Mouse (Mus musculus) heart, postnatal 25 days (tissue): ENCODE measurements around the gene Ano10. TPM values are rescaled to one million over a fixed set of nuclear protein-coding genes. Genes with fewer than 3 reads are reported as not detected.
"Not testable (repeated sequence)": the region's sequence is repeated elsewhere in the genome, so short reads cannot be mapped to it uniquely, and the experiment has no call there.

ENCODE experiments used
- DNase-seq: peaks from one replicate; pipeline ENCODE4 v3.0.0; 2022; ENCODE audit warnings: low spot score
- intact Hi-C: fragments of 180-260 bp; cut with DNase I; formaldehyde crosslinking; loops from one replicate; pipeline ENCODE4 v1.15.1; 2025
- total RNA-seq, 2 experiments: library from RNA; stranded (reverse); gene quantifications; 2 replicates each; pipeline ENCODE4 v1.2.3; 2021

Ano10 gene
- total RNA-seq, 2 experiments from 2014 or later: 115 to 118 TPM

GRCm38 (mm10) chr9:122177256-122178220 lies 116.7 kb downstream of the Ano10 start:
- no peak for DNase-seq
- intact Hi-C loops: no loop called here

- intact Hi-C loops: no loop called here
- no peak for DNase-seq
Observed at GRCm38 (mm10) chr9:122174723-122175122, 119.5 kb downstream of the Ano10 start.

GRCm38 (mm10) chr9:122173405-122174233 lies 120.6 kb downstream of the Ano10 start:
- intact Hi-C loops: no loop called here
- no peak for DNase-seq

- intact Hi-C loops: no loop called here
- DNase-seq: no peak
Observed at GRCm38 (mm10) chr9:122172612-122173186, 121.5 kb downstream of the Ano10 start.

DNA sequence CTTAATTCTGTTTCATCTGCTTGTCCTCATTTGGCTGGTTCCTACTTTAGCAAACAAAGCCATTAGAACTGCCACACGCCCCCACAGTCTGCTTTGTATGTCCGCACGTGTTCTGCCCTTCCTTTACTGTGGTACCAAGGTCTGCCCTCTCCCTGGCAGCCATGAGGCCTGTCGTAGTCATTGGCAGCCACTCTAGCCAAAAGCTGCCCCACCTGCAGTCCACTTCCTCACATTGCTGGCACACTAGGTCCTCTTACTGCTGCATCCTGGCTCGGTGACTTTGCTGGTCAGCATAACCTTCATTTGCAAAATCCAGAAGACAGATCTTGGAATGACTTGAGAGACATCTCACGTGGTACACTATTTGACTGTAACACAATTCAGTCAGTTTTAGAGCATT lies 124.3 kb downstream of the Ano10 start:
- no peak for DNase-seq
- intact Hi-C loops: no loop called here

- DNase-seq, intact Hi-C loops: not testable (repeated sequence)
Observed at GRCm38 (mm10) chr9:122167719-122168118, 126.5 kb downstream of the Ano10 start.

GRCm38 (mm10) chr9:122164535-122164934 lies 129.7 kb downstream of the Ano10 start:
- intact Hi-C loops: no loop called here
- no peak for DNase-seq

- intact Hi-C loops: loop anchor here (5.0 kb wide), 1 partner anchor 35 kb away; no protein-coding TSS in a partner anchor
- no peak for DNase-seq
Observed at GRCm38 (mm10) chr9:122157079-122157441, 137.2 kb downstream of the Ano10 start.

GRCm38 (mm10) chr9:122156389-122157078 lies 137.7 kb downstream of the Ano10 start:
- intact Hi-C loops: loop anchor here (5.0 kb wide), 1 partner anchor 34 kb away; no protein-coding TSS in a partner anchor
- no peak for DNase-seq

DNA sequence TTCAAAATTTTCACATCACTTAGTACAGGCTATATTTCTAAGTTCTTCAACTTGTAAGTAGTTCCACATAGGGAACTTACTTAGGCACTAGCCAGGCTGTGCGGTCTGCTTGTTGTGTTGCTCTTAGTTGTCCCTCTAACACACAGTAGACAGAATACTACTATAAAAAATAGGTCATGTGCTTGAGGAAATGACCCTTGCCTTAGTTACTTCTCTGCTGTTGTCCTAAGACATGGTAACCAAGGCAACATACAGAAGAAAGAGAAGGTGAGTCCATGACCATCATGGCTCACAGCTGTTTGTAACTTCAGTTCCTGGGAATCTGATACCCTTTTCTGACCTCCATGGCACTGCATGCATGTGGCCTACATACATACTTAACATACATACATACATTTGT lies 139.0 kb downstream of the Ano10 start:
- intact Hi-C loops: loop anchor here (5.0 kb wide), 1 partner anchor 33 kb away; no protein-coding TSS in a partner anchor
- DNase-seq: no peak

DNA sequence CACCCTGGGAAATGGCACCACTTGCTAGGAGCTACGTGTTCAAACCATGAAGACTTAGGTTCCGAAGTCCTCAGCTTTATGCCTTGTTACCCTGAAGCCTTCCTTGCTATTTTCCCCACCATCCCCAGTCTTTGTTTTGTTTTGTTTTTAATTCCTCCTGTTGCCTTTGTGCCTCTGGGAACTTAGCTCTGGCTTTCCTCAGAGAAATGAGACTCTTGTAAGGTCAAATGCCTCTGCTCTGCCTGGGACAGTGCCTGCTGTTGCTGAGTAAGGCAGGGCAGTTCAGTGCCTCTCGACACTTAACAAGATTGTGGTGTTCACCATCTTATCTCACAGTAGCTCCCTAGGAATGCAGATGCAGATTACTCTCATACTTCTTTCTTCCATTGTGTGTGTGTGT lies 140.8 kb downstream of the Ano10 start:
- no peak for DNase-seq
- intact Hi-C loops: no loop called here

DNA sequence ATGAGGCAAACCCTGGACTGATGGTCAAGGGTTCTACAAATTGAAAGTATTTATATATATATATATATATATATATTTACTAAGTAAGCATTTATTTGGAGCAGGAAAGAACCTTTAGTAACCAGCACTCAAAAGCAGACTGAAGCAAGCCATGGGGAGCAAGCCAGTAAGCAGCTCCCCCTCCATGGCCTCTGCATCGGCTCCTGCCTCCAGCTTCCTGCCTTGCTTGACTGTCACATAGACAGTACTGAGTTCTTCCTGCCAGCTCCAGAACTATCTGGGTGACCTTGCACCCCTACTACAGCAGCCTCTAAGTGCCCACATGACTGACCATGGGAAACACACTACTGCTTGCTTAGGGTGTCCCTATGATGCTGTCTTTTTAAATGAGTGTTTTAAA lies 141.7 kb downstream of the Ano10 start:
- DNase-seq: no peak
- intact Hi-C loops: no loop called here

DNA sequence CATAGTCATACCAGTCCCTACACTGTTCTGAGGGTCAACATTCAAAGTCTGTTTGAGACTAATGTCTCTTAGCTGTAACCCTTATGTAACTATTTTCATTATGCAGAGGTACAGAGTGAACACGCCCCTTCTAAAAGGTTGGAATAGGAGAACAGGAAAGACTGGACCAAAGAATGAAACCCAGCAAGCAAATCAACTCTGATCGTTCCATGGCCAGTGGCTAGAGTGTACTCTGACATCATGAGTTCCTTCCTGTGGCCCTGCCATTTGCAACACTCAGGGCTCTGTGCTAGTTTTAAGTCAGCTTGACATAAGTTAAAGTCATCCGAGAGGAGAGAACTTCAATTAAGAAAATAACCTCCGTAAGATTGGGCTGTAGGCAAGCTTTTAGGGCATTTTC lies 142.2 kb downstream of the Ano10 start:
- DNase-seq: no peak
- intact Hi-C loops: no loop called here

GRCm38 (mm10) chr9:122149997-122150826 lies 144.0 kb downstream of the Ano10 start:
- intact Hi-C loops: no loop called here
- no peak for DNase-seq

DNA sequence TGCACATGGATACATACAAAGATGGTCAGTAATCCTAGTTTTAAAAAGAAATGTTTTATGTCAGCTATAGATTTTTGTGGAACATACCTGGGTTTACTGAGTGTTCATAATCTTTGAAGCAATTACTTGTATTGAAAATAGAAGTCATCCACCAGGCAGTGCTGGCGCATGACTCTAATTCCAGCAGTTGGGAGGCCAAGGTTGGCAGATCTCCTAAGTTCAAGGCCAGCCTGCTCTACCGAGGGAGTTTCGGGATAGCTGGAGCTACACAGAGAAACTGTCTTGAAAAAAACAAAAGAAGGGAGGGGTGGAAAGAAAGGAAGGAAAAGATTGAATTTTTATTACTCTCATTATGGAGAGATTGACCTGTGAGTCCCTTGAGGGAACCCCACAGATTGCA lies 145.9 kb downstream of the Ano10 start:
- DNase-seq: no peak
- intact Hi-C loops: no loop called here

- no peak for DNase-seq
- intact Hi-C loops: no loop called here
Observed at GRCm38 (mm10) chr9:122146124-122146870, 147.9 kb downstream of the Ano10 start.

DNA sequence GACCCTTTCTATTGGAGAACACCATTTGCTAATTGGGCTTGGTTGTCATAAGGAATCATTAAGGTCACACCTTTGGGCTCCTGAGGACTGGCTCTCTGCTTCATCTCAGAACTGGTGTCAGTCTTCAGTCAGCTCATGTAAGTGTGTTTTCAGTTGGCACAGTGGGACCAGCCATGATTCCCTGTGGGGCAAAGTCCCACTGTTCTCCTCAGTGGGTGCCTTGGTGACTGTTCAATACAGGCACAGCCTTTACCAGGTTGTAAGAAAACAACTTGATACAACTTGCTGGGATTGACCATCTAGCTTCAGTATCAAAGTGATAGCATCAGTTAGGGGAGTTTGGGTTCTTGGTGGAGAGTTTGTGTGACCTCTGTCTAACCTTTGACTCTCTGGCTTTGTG lies 148.5 kb downstream of the Ano10 start:
- intact Hi-C loops: no loop called here
- no peak for DNase-seq

- DNase-seq: no peak
Observed at GRCm38 (mm10) chr9:122144776-122145175, 149.4 kb downstream of the Ano10 start.

More at GRCm38 (mm10) chr9:122144776-122145175, 149.4 kb downstream of the Ano10 start:
- intact Hi-C loops: no loop called here
